Mouse (Mus musculus): ENCODE data around the gene Fbxo27. TPM values are rescaled to one million over a fixed set of nuclear protein-coding genes. Genes with fewer than 3 reads are reported as not detected.

The Fbxo27 gene
- polyA plus RNA-seq, 1 experiment from 2014 or later: 7.6 TPM

GRCm38 (mm10) chr7:28732341-28733142 is 39.9 kb downstream of the Fbxo27 start:
- WGBS: 4% methylated on average over 58 of the region's 58 CpGs

DNA sequence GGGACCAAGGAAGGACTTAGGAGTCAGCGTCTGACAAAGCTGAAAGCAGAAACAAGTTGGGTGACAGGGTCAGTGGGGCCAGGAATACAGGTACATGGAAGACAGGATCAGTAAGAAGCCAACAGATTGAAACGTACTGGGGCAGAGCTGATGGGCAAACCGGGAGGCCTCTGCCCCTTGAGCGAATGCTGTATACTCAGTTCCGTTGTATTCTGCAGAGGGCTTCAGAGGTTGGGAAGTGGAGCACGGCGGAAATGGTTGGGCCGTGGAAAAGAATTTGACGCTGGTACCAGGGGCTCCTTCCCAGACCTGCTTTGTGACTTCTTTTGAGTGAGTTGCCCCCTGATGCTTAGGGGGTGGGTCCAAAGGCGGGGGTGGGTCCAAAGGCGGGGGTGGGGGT is 40.6 kb downstream of the Fbxo27 start:
- ATAC-seq (ENCODE audit: low FRiP score, low read depth): no peak; the same call in 1 of the 2 replicates
- peaks cover 9% of the 10 kb centered on the region; the same call in 1 of the 2 replicates for H3K27me3 ChIP-seq

More at GRCm38 (mm10) chr7:28732341-28733142, 39.9 kb downstream of the Fbxo27 start:
- H3K9ac ChIP-seq: peak overlapping the region; percentile 70
- H3K4me2 ChIP-seq (replicated peaks): peak overlapping the region; percentile 83
- peaks cover 9% of the 10 kb centered on the region; the same call in 1 of the 2 replicates for H3K27me3 ChIP-seq
- H3K4me1 ChIP-seq: peaks cover 12% of the 10 kb centered on the region; the same call in 1 of the 2 replicates
- H3K27ac ChIP-seq: no peak overlapping the region
- H3K36me3 ChIP-seq: peaks cover 63% of the 10 kb centered on the region
- H3K9me3 ChIP-seq: peaks cover 9% of the 10 kb centered on the region
- peak overlapping the region; percentile 48 for H3K4me3 ChIP-seq
- peak; percentile 88 for ATAC-seq (ENCODE audit: low FRiP score, low read depth)

GRCm38 (mm10) chr7:28735701-28736100 is 43.1 kb downstream of the Fbxo27 start:
- peaks cover 9% of the 10 kb centered on the region for H3K9me3 ChIP-seq
- H3K4me2 ChIP-seq (replicated peaks): no peak overlapping the region
- H3K36me3 ChIP-seq: peaks cover 67% of the 10 kb centered on the region
- no peak overlapping the region for H3K4me3 ChIP-seq
- peaks cover 9% of the 10 kb centered on the region; the same call in 1 of the 2 replicates for H3K27me3 ChIP-seq
- 83% methylated on average over 6 of the region's 6 CpGs for WGBS
- H3K27ac ChIP-seq: no peak overlapping the region
- no peak overlapping the region for H3K9ac ChIP-seq
- no peak for ATAC-seq (ENCODE audit: low FRiP score, low read depth)
- peaks cover 12% of the 10 kb centered on the region; the same call in 1 of the 2 replicates for H3K4me1 ChIP-seq

More for the DNA sequence above, 40.6 kb downstream of the Fbxo27 start:
- H3K9me3 ChIP-seq: peaks cover 9% of the 10 kb centered on the region
- peak overlapping the region; percentile 48 for H3K4me3 ChIP-seq
- H3K4me1 ChIP-seq: peaks cover 12% of the 10 kb centered on the region; the same call in 1 of the 2 replicates
- peaks cover 64% of the 10 kb centered on the region for H3K36me3 ChIP-seq
- H3K27ac ChIP-seq: no peak overlapping the region
- 14% methylated on average over 11 of the region's 11 CpGs for WGBS
- H3K9ac ChIP-seq: peak overlapping the region; percentile 70; the same call in 1 of the 2 replicates
- H3K4me2 ChIP-seq (replicated peaks): peak overlapping the region; percentile 83

- H3K36me3 ChIP-seq: peaks cover 57% of the 10 kb centered on the region
Measured at GRCm38 (mm10) chr7:28739829-28740228, 47.2 kb downstream of the Fbxo27 start.

DNA sequence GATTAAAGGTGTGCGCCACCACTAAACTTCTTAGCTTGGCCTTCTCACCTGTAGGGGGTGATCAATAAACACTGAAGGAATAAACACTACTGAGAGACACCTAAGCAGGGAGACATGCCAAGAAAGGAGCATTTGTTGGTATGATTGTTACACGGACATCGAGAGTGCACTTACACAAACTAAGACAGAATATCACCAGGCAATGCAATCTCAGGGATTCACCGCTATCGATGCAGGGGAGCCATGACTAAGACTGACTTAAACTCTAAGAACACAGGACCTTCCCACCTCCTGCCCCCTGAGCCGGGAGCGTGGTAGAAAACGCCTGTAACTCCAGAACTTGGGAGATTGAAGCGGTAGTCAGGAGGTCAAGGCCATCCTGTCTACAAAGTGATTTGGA is 48.3 kb downstream of the Fbxo27 start:
- Histone ChIP-seq H3K27ac (no peak overlapping the region), H3K9me3 (no peaks in the 10 kb centered on the region), H3K4me1 (peaks cover 13% of the 10 kb centered on the region), H3K36me3 (peaks cover 58% of the 10 kb centered on the region), H3K4me2 (replicated peaks) (peak overlapping the region; percentile 94), H3K9ac (peak overlapping the region; percentile 90), H3K4me3 (peak overlapping the region; percentile 57), H3K27me3 (no peaks in the 10 kb centered on the region)
- whole genome bisulfite sequencing: 38% methylated on average over 9 of the region's 9 CpGs
- no peak for ATAC-seq (ENCODE audit: low FRiP score, low read depth)

More at GRCm38 (mm10) chr7:28739829-28740228, 47.2 kb downstream of the Fbxo27 start:
- H3K27me3 ChIP-seq: no peaks in the 10 kb centered on the region
- no peak for ATAC-seq (ENCODE audit: low FRiP score, low read depth)
- peaks cover 13% of the 10 kb centered on the region for H3K4me1 ChIP-seq
- H3K9ac ChIP-seq: no peak overlapping the region
- H3K4me2 ChIP-seq (replicated peaks): no peak overlapping the region
- 95% methylated on average over 21 of the region's 21 CpGs for WGBS
- H3K9me3 ChIP-seq: no peaks in the 10 kb centered on the region
- H3K4me3 ChIP-seq: no peak overlapping the region
- no peak overlapping the region for H3K27ac ChIP-seq

DNA sequence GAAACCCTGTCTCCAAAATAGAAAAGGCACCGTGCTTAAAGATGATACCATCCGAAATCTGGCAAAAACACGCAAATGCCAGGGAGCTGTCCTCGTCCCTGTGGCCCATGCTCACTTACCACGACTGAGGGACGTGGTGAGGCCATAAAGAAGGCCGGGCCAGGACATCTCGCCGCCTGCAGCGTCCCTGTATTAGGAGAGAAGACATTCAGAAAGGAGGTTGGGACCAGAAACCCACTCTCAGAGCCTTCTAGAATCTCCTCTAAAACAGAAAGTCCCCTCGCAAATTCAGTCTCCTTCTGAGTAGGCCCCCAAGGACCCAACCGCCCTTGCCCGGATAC is 48.7 kb downstream of the Fbxo27 start:
- WGBS: 2% methylated on average over 13 of the region's 13 CpGs
- Histone ChIP-seq H3K36me3 (peaks cover 58% of the 10 kb centered on the region), H3K27me3 (no peaks in the 10 kb centered on the region), H3K27ac (peak overlapping the region; percentile 4; the same call in 1 of the 2 replicates), H3K9ac (peak overlapping the region; percentile 90), H3K9me3 (no peaks in the 10 kb centered on the region), H3K4me1 (peaks cover 13% of the 10 kb centered on the region), H3K4me2 (replicated peaks) (peak overlapping the region; percentile 94), H3K4me3 (peak overlapping the region; percentile 57)
- ATAC-seq (ENCODE audit: low FRiP score, low read depth): peak; percentile 30

GRCm38 (mm10) chr7:28741709-28742438 is 49.2 kb downstream of the Fbxo27 start, which contains the start of the genes Mrps12 and Sars2:
Mrps12 (minus strand) TSS chr7:28741820.
Sars2 (plus strand) TSS chr7:28741992.
- peak within 1 kb of the TSS; percentile 57 for H3K4me3 ChIP-seq
- peak within 1 kb of the TSS; percentile 87 for H3K27ac ChIP-seq
- H3K27me3 ChIP-seq: no peaks in the 10 kb centered on the region
- ATAC-seq (ENCODE audit: low FRiP score, low read depth): peak; percentile 99
- WGBS: under 1% methylated on average over 39 of the region's 39 CpGs
- peaks cover 13% of the 10 kb centered on the region for H3K4me1 ChIP-seq
- H3K9ac ChIP-seq: peak within 1 kb of the TSS; percentile 90
- H3K4me2 ChIP-seq (replicated peaks): peak within 1 kb of the TSS; percentile 94
- no peaks in the 10 kb centered on the region for H3K9me3 ChIP-seq
- H3K36me3 ChIP-seq: peaks cover 58% of the 10 kb centered on the region

Other genes starting within 250 kb of the Fbxo27 start
- 4.1 and 5.0 TPM in 2 replicates for gene Lrfn1, start 240.9 kb upstream of the Fbxo27 start, polyA plus RNA-seq (2015; fragmentation: Nextera tagmentation; extraction: Ambion mirVana)
- not detected in 2 replicates for gene Ifnl2, start 182.4 kb upstream of the Fbxo27 start, polyA plus RNA-seq (2015; fragmentation: Nextera tagmentation; extraction: Ambion mirVana)
- not detected in 2 replicates for gene Ifnl3, start 170.0 kb upstream of the Fbxo27 start, polyA plus RNA-seq (2015; fragmentation: Nextera tagmentation; extraction: Ambion mirVana)
- gene Sycn, start 152.0 kb upstream of the Fbxo27 start, polyA plus RNA-seq (2015; fragmentation: Nextera tagmentation; extraction: Ambion mirVana): not detected in 2 replicates
- not detected in 2 replicates for gene Nccrp1, start 145.6 kb upstream of the Fbxo27 start, polyA plus RNA-seq (2015; fragmentation: Nextera tagmentation; extraction: Ambion mirVana)
- 26.7 and 31.7 TPM in 2 replicates for gene Samd4b, start 94.7 kb upstream of the Fbxo27 start, polyA plus RNA-seq (2015; fragmentation: Nextera tagmentation; extraction: Ambion mirVana)
- gene Pak4, start 94.7 kb upstream of the Fbxo27 start, polyA plus RNA-seq (2015; fragmentation: Nextera tagmentation; extraction: Ambion mirVana): 33.2 and 33.4 TPM in 2 replicates
- gene Acp7, start 61.5 kb upstream of the Fbxo27 start, polyA plus RNA-seq (2015; fragmentation: Nextera tagmentation; extraction: Ambion mirVana): not detected in 2 replicates
- 31.8 and 33.9 TPM in 2 replicates for gene Fbxo17, start 24.0 kb downstream of the Fbxo27 start, polyA plus RNA-seq (2015; fragmentation: Nextera tagmentation; extraction: Ambion mirVana)
- gene Mrps12, start 49.0 kb downstream of the Fbxo27 start, polyA plus RNA-seq (2015; fragmentation: Nextera tagmentation; extraction: Ambion mirVana): 113 and 114 TPM in 2 replicates
- gene Sars2, start 49.1 kb downstream of the Fbxo27 start, polyA plus RNA-seq (2015; fragmentation: Nextera tagmentation; extraction: Ambion mirVana): 26.7 and 30.4 TPM in 2 replicates
- gene Ccer2, start 63.3 kb downstream of the Fbxo27 start, polyA plus RNA-seq (2015; fragmentation: Nextera tagmentation; extraction: Ambion mirVana): not detected in 2 replicates
- gene Sirt2, start 73.9 kb downstream of the Fbxo27 start, polyA plus RNA-seq (2015; fragmentation: Nextera tagmentation; extraction: Ambion mirVana): 85.8 and 87.8 TPM in 2 replicates
- gene Nfkbib, start 74.7 kb downstream of the Fbxo27 start, polyA plus RNA-seq (2015; fragmentation: Nextera tagmentation; extraction: Ambion mirVana): 41.7 and 46.0 TPM in 2 replicates
- gene Rinl, start 96.1 kb downstream of the Fbxo27 start, polyA plus RNA-seq (2015; fragmentation: Nextera tagmentation; extraction: Ambion mirVana): 3.1 and 3.6 TPM in 2 replicates
- gene Hnrnpl, start 115.7 kb downstream of the Fbxo27 start, polyA plus RNA-seq (2015; fragmentation: Nextera tagmentation; extraction: Ambion mirVana): 284 and 285 TPM in 2 replicates
- gene Ech1, start 132.4 kb downstream of the Fbxo27 start, polyA plus RNA-seq (2015; fragmentation: Nextera tagmentation; extraction: Ambion mirVana): 155 TPM in 2 replicates
- gene Lgals4, start 141.0 kb downstream of the Fbxo27 start, polyA plus RNA-seq (2015; fragmentation: Nextera tagmentation; extraction: Ambion mirVana): 9.6 and 10.3 TPM in 2 replicates
- gene Lgals7, start 171.0 kb downstream of the Fbxo27 start, polyA plus RNA-seq (2015; fragmentation: Nextera tagmentation; extraction: Ambion mirVana): 7.6 and 10.3 TPM in 2 replicates
- gene Capn12, start 188.6 kb downstream of the Fbxo27 start, polyA plus RNA-seq (2015; fragmentation: Nextera tagmentation; extraction: Ambion mirVana): 0.94 and 0.97 TPM in 2 replicates